Comparison of ENCODE assay signal across 24 mouse cellular contexts in the genomic region with DNA sequence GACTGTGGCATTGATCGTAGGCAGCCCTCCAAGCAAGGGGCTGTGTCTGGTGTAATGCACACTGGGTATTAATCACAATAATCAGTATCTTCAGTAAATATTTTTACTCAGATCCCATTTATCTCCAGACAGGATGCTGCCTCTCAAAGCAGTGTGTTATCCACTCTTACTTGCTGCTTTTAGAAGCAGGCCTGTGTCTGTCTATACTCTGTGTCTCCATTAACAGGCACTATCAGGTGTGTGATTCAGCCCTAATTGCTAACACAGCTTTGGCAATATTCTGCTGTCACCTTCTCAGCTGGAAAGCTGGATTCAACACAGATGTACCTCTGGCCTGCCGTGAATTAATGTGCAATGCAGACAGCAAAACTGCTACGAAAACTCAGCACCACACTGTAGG.
DNase-seq lines count a peak whose midpoint lies in the region; ATAC-seq and TF ChIP-seq lines count a peak whose summit lies in the region.
"Had no signal": no experiment of that assay in that cellular context is flagged by ENCODE, and none has a peak within 500 bp of the region (broad histone marks: within the 10 kb centered on the region; RNA-seq: fewer than 3 reads in every experiment).

No protein-coding gene starts in this region.

- H3K9me3 ChIP-seq in forebrain, embryonic 12.5 days = no peaks in the 10 kb centered on the region
- H3K9me3 ChIP-seq in forebrain, postnatal 0 days (ENCODE audit: low read length) = no peaks in the 10 kb centered on the region
- no peaks in the 10 kb centered on the region; the same call in none of the 2 replicates for H3K9me3 ChIP-seq in heart, embryonic 13.5 days
- no peaks in the 10 kb centered on the region for H3K9me3 ChIP-seq in midbrain, embryonic 15.5 days
- H3K9me3 ChIP-seq in midbrain, embryonic 10.5 days (replicated peaks) = 0 out of 2 replicates have a peak, but pooled peaks cover 3% of the 10 kb centered on the region
- H3K9me3 ChIP-seq: embryonic facial prominence, embryonic 12.5 days; embryonic facial prominence, embryonic 15.5 days; forebrain, embryonic 13.5 days; heart, embryonic 10.5 days; heart, embryonic 15.5 days; hindbrain, embryonic 13.5 days had no signal

- no peak overlapping the region for H3K4me2 ChIP-seq in forebrain, embryonic 12.5 days
- H3K4me2 ChIP-seq in forebrain, postnatal 0 days (ENCODE audit: low read depth) = no peak overlapping the region
- H3K4me2 ChIP-seq in heart, embryonic 13.5 days = no peak overlapping the region
- H3K4me2 ChIP-seq in midbrain, embryonic 15.5 days = no peak overlapping the region
- H3K4me2 ChIP-seq: embryonic facial prominence, embryonic 12.5 days; embryonic facial prominence, embryonic 15.5 days; forebrain, embryonic 13.5 days; heart, embryonic 15.5 days; hindbrain, embryonic 13.5 days had no signal

- H3K4me3 ChIP-seq in forebrain, embryonic 12.5 days (replicated peaks) = no peak overlapping the region
- H3K4me3 ChIP-seq in forebrain, postnatal 0 days (ENCODE audit: low read depth, low read length) = no peak overlapping the region
- H3K4me3 ChIP-seq in heart, embryonic 13.5 days = no peak overlapping the region
- no peak overlapping the region for H3K4me3 ChIP-seq in midbrain, embryonic 15.5 days
- no peak overlapping the region for H3K4me3 ChIP-seq in midbrain, embryonic 10.5 days
- H3K4me3 ChIP-seq: embryonic facial prominence, embryonic 12.5 days; embryonic facial prominence, embryonic 15.5 days; forebrain, embryonic 13.5 days; heart, embryonic 10.5 days; heart, embryonic 15.5 days; hindbrain, embryonic 13.5 days had no signal

- H3K27ac ChIP-seq in forebrain, embryonic 12.5 days = no peak overlapping the region
- H3K27ac ChIP-seq in forebrain, postnatal 0 days (ENCODE audit: low read depth, low read length) = no peak overlapping the region
- H3K27ac ChIP-seq in heart, embryonic 13.5 days (replicated peaks) = 0 out of 2 replicates have a peak overlapping the region, but pooled peaks have one; percentile 32
- H3K27ac ChIP-seq in midbrain, embryonic 15.5 days = no peak overlapping the region
- H3K27ac ChIP-seq in midbrain, embryonic 10.5 days (replicated peaks) = no peak overlapping the region
- H3K27ac ChIP-seq: embryonic facial prominence, embryonic 12.5 days; embryonic facial prominence, embryonic 15.5 days; forebrain, embryonic 13.5 days; heart, embryonic 10.5 days; heart, embryonic 15.5 days; hindbrain, embryonic 13.5 days had no signal

- 0 out of 2 replicates have a peak, but pooled peaks have one; percentile 23 for ATAC-seq in forebrain, embryonic 12.5 days (ENCODE audit: low FRiP score)
- no peak for ATAC-seq in forebrain, postnatal 0 days
- ATAC-seq in heart, embryonic 13.5 days (ENCODE audit: extremely low read depth, insufficient number of reproducible peaks, low FRiP score, low TSS enrichment) = no peak
- ATAC-seq in midbrain, embryonic 15.5 days (replicated peaks) = 0 out of 2 replicates have a peak, but pooled peaks have one; percentile 42
- ATAC-seq: forebrain, embryonic 13.5 days; intestine, postnatal 0 days had no signal

- WGBS in forebrain, embryonic 12.5 days = 86% methylated on average over 3 of the region's 3 CpGs
- WGBS in forebrain, postnatal 0 days = 76% methylated on average over 3 of the region's 3 CpGs
- WGBS in heart, embryonic 13.5 days = 47% methylated on average over 3 of the region's 3 CpGs
- WGBS in midbrain, embryonic 15.5 days = 75% methylated on average over 3 of the region's 3 CpGs
- 88% methylated on average over 3 of the region's 3 CpGs for WGBS in midbrain, embryonic 10.5 days

- no peak for TF ChIP-seq POLR2A in brain, embryonic 14.5 days (IDR thresholded peaks at IDR 0.05; ENCODE audit: borderline replicate concordance, extremely low read depth, insufficient read depth, insufficient read length, poor library complexity, severe bottlenecking)

- no peaks in the 10 kb centered on the region for H3K27me3 ChIP-seq in forebrain, embryonic 12.5 days
- H3K27me3 ChIP-seq in forebrain, postnatal 0 days (ENCODE audit: insufficient read depth, low read length) = no peaks in the 10 kb centered on the region
- no peaks in the 10 kb centered on the region for H3K27me3 ChIP-seq in heart, embryonic 13.5 days (replicated peaks)
- no peaks in the 10 kb centered on the region for H3K27me3 ChIP-seq in midbrain, embryonic 15.5 days (replicated peaks)
- H3K27me3 ChIP-seq in midbrain, embryonic 10.5 days (ENCODE audit: low read depth, poor library complexity, severe bottlenecking) = no peaks in the 10 kb centered on the region
- H3K27me3 ChIP-seq: embryonic facial prominence, embryonic 12.5 days; embryonic facial prominence, embryonic 15.5 days; forebrain, embryonic 13.5 days; heart, embryonic 15.5 days; hindbrain, embryonic 13.5 days had no signal

- H3K4me1 ChIP-seq in forebrain, embryonic 12.5 days = no peaks in the 10 kb centered on the region
- H3K4me1 ChIP-seq in forebrain, postnatal 0 days (ENCODE audit: insufficient read depth) = no peaks in the 10 kb centered on the region
- H3K4me1 ChIP-seq in heart, embryonic 13.5 days = no peaks in the 10 kb centered on the region
- H3K4me1 ChIP-seq in midbrain, embryonic 15.5 days = no peaks in the 10 kb centered on the region
- H3K4me1 ChIP-seq in midbrain, embryonic 10.5 days = no peaks in the 10 kb centered on the region
- H3K4me1 ChIP-seq: embryonic facial prominence, embryonic 12.5 days; embryonic facial prominence, embryonic 15.5 days; forebrain, embryonic 13.5 days; heart, embryonic 10.5 days; heart, embryonic 15.5 days; hindbrain, embryonic 13.5 days had no signal

- H3K9ac ChIP-seq in forebrain, embryonic 12.5 days = no peak overlapping the region
- H3K9ac ChIP-seq in forebrain, postnatal 0 days = no peak overlapping the region
- no peak overlapping the region for H3K9ac ChIP-seq in heart, embryonic 13.5 days
- H3K9ac ChIP-seq in midbrain, embryonic 15.5 days = no peak overlapping the region
- H3K9ac ChIP-seq: embryonic facial prominence, embryonic 12.5 days; embryonic facial prominence, embryonic 15.5 days; forebrain, embryonic 13.5 days; heart, embryonic 15.5 days; hindbrain, embryonic 13.5 days had no signal

- DNase-seq in forebrain, postnatal 0 days = no peak
- no peak for DNase-seq in heart, postnatal 4 days
- DNase-seq in midbrain, embryonic 10.5 days (ENCODE audit: low spot score) = no peak
- peak; percentile 34 for DNase-seq in brain, embryonic 14.5 days (ENCODE audit: low read depth)
- DNase-seq: adrenal gland, postnatal 10 days; adrenal gland, postnatal 36 days; cerebellum, adult 11 months; cerebellum, adult 2 months; cerebellum, adult 9-11 months; cerebellum, postnatal 25 days; gastrocnemius, postnatal 25 days; heart, adult 18-20 months; heart, postnatal 10 days; heart, postnatal 36 days had no signal

- no peak for TF ChIP-seq CTCF in forebrain, postnatal 0 days (IDR thresholded peaks at IDR 0.05; ENCODE audit: low read depth)
- no peak for TF ChIP-seq CTCF in brain, embryonic 14.5 days (IDR thresholded peaks at IDR 0.05; ENCODE audit: borderline replicate concordance, extremely low read depth, insufficient read depth, insufficient read length)

- H3K36me3 ChIP-seq in forebrain, embryonic 12.5 days (replicated peaks) = no peaks in the 10 kb centered on the region
- no peaks in the 10 kb centered on the region for H3K36me3 ChIP-seq in forebrain, postnatal 0 days (ENCODE audit: insufficient read depth)
- H3K36me3 ChIP-seq in heart, embryonic 13.5 days = no peaks in the 10 kb centered on the region
- no peaks in the 10 kb centered on the region for H3K36me3 ChIP-seq in midbrain, embryonic 15.5 days (replicated peaks)
- no peaks in the 10 kb centered on the region for H3K36me3 ChIP-seq in midbrain, embryonic 10.5 days
- H3K36me3 ChIP-seq: embryonic facial prominence, embryonic 12.5 days; embryonic facial prominence, embryonic 15.5 days; heart, embryonic 10.5 days; heart, embryonic 15.5 days; hindbrain, embryonic 13.5 days had no signal

Comparison
In these comparisons a context has a peak if more than half of its experiments do, and no peak if none do; other contexts are left out.
1. ATAC-seq: peak in forebrain, embryonic 12.5 days (single experiment) and midbrain, embryonic 15.5 days (single experiment); none in forebrain, postnatal 0 days (single experiment) and heart, embryonic 13.5 days (single experiment).